Mouse (Mus musculus) embryonic stem cell, embryonic (primary cell): ENCODE measurements at regions not wholly inside any gene's neighbourhood (a gene's known extent, or its start where the extent isn't known, plus 50 kb on each side); places are given as distances from the start of the nearest gene placed in this dataset.

Experiments used
- CTCF ChIA-PET, 4 experiments: fragments of 300-600 bp in 2 of 4; fragments of 350-600 bp in 2 of 4; sonication (Branson Sonifier 250); formaldehyde crosslinking; loops; one replicate each; lab custom pipeline; 2022; ENCODE audit warnings: inconsistent platforms in 2 of 4; lab: Charles Lee
- POLR2A ChIA-PET, 4 experiments: fragments of 300-600 bp in 2 of 4; fragments of 350-600 bp in 2 of 4; sonication (Branson Sonifier 250); formaldehyde crosslinking; loops; one replicate each; lab custom pipeline; 2022; ENCODE audit warnings: antibody characterized with exemption in 4 of 4, inconsistent platforms in 1 of 4; lab: Charles Lee

DNA sequence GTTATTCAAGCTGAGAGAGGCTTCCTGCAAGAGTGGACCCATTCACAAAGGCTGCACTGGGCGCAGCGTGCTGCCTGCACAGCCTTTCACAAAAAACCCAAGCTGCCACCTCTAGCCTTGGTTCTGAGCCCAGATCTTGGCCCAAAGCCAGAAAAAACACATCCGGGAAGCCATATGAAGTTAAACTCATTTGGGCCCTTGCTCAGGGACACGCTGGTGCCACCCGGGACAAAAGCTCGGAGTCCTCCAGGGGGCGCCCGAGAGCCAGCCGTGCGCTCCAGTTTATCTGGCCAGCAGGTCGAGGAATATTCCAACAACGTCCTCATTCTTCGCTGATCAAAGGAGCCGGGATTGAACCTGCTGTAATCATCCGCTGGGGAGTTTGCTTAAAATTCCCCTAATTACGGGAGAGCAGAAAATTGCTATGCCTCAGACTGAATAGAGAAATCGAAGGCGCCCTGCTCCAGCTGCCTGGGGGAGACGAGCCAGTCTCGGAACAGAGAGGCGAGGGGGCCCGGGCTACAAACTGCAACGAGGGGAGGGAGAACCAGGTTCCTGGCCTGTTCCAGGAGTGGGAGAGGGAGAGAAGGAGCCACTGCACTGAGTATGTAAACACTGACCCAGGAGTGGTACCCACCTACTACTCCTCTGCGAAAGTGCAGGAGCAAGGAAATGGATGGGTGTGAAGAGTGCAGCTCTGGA, 123.0 kb upstream of the Thy1 start:
- POLR2A ChIA-PET, result interaction anchor here in 1 of 4 experiments (0.7 to 0.8 kb wide), 2 partner anchors 15 to 311 kb away, joined by 3 read pairs; no protein-coding TSS in a partner anchor
- CTCF ChIA-PET, result interaction anchor here (0.5 to 2.5 kb wide), 47 partner anchors 9 to 1698 kb away, joined by 3 to 17 read pairs (median 3); partner anchors contain the start of gene Nectin1 (in 1 of the 4)

DNA sequence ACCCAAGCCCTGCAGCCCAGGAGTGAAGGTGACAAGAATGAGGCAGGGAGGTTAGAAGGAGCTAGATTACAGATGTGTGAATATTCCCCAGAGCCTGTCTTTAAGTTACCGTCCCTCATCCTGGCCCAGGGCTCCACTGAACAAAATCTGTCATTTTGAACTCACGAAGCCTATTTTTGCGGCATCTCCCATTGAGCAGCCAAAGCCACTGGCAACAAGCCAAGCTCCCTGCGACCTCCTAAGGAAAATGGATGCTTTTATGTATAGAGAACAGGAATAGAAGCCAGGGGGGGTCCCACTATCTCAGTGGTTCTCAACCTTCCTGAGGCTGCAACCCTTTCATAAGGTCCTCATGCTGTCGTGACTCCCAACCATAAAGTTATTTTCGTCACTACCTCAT, 121.0 kb upstream of the Thy1 start:
- POLR2A ChIA-PET, result no interaction called here
- CTCF ChIA-PET, result interaction anchor here in 3 of 4 experiments (0.6 to 1.1 kb wide), 3 partner anchors 37 to 691 kb away, joined by 3 to 5 read pairs (median 3); no protein-coding TSS in a partner anchor

DNA sequence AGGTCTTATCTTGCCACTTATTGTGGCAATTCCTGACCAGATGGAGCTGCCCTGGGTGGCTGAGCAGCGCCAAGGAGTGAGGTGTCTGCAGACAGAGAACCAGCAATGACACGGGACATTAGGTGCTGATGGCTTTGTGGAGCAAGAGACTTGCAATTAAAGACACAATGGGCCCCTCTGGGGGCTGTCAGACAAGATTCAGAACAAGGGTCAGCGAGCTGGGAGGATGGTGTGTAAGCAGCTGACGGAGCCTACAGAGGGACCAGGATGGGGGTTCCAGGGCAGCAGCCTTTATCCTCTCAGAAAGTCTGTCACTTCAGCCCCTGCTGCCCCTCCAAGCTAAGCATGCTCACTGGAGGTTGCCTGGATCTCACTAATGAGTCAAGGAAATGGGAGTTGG, 120.1 kb upstream of the Thy1 start:
- CTCF ChIA-PET, result interaction anchor here in 3 of 4 experiments (0.7 to 1.1 kb wide), 3 partner anchors 70 to 780 kb away, joined by 3 to 6 read pairs (median 3); no protein-coding TSS in a partner anchor
- POLR2A ChIA-PET, result no interaction called here

DNA sequence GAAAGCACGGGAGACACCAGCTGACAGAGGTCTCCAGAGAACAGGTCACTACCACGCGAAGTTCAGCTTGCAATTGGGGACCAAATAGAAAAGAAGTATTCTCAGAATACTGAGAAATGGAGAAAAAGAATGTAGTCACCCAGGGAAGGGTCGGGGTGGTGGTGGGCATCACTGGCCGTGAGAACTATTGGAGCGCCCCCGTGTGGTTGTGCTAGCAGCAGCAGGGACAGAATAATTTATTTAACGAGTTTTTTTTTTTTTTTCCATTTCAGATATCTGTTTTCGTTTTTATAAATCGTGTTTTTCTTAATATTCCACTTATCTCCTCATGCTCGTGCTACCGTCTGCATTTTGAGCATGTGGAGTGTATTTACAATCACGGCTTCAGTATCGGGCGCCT, 118.4 kb upstream of the Thy1 start:
- CTCF ChIA-PET, result interaction anchor here (0.5 to 1.5 kb wide), 9 partner anchors 10 to 597 kb away, joined by 3 to 8 read pairs (median 4); no protein-coding TSS in a partner anchor
- POLR2A ChIA-PET, result no interaction called here

DNA sequence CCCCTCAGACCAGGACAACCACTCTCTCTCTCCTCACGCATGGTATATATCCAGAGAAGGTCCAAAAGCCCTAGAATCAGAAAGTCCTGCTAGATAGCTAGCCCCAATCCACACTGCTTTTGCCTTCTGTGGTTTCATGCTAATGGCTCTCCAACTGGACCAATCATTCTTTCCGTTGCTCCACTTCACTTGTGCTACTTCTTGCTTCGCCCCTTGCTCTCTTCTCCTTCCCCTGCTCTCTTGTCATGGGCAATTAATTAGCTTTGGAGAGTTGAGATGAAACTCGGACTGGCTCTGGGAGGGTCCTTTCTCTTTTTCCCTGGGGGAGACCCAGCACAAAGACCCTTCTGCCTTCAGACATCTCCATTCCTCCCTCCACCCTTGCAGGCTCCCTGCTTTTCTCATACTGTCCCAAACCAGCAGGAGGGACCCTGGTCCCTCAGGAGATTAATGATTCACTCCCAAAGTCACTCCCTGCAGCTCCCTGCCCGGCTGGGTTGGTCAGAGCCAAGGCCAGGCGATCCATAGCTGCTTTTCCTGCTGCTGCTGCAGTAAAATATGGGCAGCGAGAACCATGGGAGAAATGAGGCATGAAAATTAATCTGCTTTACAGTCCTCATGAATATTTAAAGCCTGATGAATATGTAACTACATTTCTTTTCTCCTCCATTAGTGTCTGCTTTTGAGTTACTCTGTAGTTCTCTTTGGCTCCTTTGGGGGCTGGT, 113.7 kb upstream of the Thy1 start:
- ChIA-PET POLR2A (no interaction called here), CTCF (interaction anchor here in 2 of 4 experiments (1.4 to 1.9 kb wide), 2 partner anchors 9 kb away, joined by 3 to 9 read pairs; no protein-coding TSS in a partner anchor)

DNA sequence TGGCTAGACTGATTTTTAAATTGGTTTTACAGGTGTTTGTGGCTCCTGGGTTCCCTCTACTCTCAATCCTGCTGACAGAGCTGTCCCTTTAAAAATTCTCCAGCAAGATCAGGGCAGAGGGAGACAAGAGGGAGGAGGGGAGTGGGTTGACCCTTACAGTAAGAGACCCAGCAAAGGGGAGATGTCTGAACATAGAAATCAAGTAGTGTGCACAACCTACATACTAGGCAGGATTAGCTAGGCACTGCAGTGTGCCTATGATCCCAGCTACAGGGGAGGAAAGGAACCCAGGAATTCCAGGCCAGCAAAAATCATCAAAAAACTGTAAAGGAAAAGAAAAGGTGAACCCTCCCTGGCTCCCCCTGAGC, 113.2 kb upstream of the Thy1 start:
- POLR2A ChIA-PET, result no interaction called here
- CTCF ChIA-PET, result interaction anchor here in 2 of 4 experiments (1.4 to 1.9 kb wide), 2 partner anchors 9 to 10 kb away, joined by 3 to 9 read pairs; no protein-coding TSS in a partner anchor

DNA sequence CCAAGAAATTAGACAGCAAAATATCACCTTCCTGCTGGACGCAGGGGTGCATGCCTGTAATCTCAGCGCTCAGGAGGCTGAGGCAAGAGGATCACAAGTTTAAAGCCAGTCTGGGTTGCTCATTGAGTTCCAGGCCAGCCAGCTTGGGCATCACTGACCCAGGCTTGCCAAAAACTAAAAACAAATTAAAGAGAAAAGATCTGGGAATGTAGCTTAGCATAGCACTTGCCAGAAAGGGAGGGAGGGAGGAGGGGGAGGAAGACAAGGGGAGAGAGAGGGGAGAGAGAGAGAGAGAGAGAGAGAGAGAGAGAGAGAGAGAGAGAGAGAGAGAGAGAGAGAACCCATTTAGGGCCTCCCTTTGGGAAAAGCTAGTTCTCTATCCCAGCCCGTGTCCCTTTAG, 112.7 kb upstream of the Thy1 start:
- ChIA-PET POLR2A (no interaction called here), CTCF (interaction anchor here in 2 of 4 experiments (0.6 to 1.9 kb wide), 5 partner anchors 10 to 786 kb away, joined by 3 to 9 read pairs (median 5); no protein-coding TSS in a partner anchor)

DNA sequence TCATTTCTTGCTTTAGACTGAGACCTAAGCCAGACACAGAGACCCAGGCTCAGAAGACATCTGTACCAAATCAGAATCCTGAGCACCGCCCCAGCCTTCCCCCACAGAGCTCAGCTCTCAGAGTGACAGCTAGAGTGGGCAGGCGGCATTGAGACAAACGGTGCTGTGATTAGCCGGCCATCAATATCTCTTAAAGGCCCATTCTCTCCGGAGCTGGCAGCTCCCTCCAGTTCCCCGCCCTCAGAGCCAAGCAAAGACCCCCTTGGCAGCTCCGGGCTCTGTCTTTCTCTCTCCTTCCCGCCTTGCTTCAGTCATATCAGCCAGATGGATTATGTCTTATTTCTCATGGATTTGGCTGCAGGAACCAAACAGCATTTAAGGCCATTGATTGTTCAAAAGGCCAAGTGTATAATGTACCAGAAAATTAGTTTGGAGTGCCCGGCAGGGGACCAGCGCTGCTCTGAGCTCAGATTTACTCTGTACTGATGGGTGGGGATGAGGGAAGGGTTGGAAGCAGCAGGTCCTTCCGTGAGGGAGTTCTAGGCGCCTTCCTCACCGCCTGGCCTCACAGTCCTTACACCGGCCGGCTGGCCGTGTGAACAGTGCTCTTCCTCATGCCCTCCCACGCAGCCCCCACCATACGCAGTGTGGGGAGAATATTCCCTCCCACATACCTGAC, 109.0 kb upstream of the Thy1 start:
- ChIA-PET CTCF (interaction anchor here in 3 of 4 experiments (0.5 to 1.7 kb wide), 8 partner anchors 9 to 291 kb away, joined by 3 to 8 read pairs (median 4); no protein-coding TSS in a partner anchor), POLR2A (interaction anchor here in 1 of 4 experiments (0.6 to 0.7 kb wide), 2 partner anchors 18 to 25 kb away, joined by 3 read pairs; no protein-coding TSS in a partner anchor)

DNA sequence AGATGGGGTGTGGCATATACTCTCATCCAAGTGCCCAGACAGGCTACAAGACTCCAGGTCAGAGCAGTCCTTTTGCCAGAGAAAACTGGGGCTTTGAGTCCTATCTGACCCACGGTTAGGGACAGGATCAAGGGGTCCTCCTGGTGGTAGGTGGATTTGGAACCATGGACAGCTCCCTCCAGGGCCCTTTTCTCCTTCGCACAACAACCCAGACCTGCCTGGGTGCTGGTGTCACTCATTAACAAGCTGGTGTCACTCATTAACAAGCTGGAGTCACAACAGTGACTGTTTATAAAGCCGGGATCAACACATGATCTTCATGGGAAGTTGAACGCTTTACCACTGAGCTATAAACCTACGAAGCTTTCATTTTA, 108.5 kb upstream of the Thy1 start:
- ChIA-PET POLR2A (interaction anchor here in 1 of 4 experiments (0.6 to 0.7 kb wide), 2 partner anchors 18 to 25 kb away, joined by 3 read pairs; no protein-coding TSS in a partner anchor), CTCF (interaction anchor here in 3 of 4 experiments (0.5 to 1.7 kb wide), 8 partner anchors 10 to 290 kb away, joined by 3 to 8 read pairs (median 4); no protein-coding TSS in a partner anchor)

DNA sequence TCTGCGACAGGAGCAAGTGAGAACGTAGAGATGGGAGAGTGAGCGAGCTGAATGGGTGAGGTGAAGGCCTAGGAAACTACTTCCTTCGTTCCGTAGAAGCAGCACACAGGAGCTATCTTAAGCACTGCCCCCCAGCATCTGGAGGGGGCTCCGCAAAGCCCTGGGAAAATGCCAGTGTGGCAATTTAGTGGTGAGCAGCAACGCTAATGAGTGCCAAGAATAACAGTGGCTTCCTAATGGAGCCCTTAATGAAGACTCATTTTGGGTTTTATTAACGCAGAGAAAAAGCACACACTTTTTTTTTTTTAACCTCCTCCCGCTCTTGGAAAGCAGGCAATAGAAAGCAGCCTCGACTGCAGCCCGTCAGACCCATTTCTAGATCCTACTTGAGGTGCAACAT, 103.8 kb upstream of the Thy1 start:
- POLR2A ChIA-PET, result interaction anchor here in 1 of 4 experiments (0.6 kb wide), 1 partner anchor 239 kb away, joined by 7 read pairs; no protein-coding TSS in a partner anchor

DNA sequence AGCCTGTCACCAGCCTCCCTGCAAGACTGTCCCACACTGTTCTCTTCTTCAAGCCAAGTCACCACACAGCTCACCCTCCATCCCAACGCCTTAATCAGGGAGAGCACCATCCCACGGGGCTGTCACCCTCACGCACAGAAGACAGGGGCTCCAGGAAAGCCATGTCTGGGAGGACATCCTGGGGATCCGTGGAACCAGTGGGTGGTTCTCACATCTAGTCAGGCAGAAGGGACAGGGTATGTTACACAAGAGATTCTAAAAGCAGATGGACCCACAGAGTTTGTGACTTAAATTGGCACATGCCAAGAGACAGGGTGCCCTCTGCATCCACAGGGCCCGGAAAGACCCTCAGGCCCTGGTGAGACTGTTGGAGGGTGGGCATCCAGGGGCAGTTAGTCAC, 101.0 kb upstream of the Thy1 start:
- CTCF ChIA-PET, result interaction anchor here in 1 of 4 experiments (0.7 kb wide), 1 partner anchor 17 kb away, joined by 3 read pairs; no protein-coding TSS in a partner anchor
- POLR2A ChIA-PET, result no interaction called here

More for the DNA sequence above, 103.8 kb upstream of the Thy1 start:
- CTCF ChIA-PET, result interaction anchor here in 2 of 4 experiments (0.6 to 1.5 kb wide), 2 partner anchors 20 to 196 kb away, joined by 3 read pairs; partner anchors contain the start of gene Nectin1 (in 1 of the 2)

DNA sequence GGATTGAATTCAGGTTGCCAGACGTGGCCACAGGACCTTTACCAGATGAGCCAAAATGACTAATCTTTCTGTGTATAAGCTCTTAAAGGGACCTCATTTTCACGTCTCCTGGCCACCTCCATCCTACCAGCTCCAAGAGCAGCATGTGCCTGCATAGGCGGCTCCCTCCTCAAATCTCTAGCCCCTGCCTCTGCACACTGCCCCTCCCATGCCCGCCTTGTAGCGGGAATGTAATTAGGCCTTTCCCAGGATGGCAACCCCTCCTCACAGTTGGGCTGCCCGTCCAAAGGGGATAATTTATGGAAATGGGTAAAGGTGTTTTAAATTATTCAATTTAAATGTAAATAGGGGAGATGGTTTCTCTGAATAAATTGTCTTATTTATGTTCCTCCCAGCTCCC, 99.7 kb upstream of the Thy1 start:
- CTCF ChIA-PET, result interaction anchor here in 2 of 4 experiments (0.5 to 0.9 kb wide), 2 partner anchors 36 to 56 kb away, joined by 4 to 5 read pairs; no protein-coding TSS in a partner anchor

DNA sequence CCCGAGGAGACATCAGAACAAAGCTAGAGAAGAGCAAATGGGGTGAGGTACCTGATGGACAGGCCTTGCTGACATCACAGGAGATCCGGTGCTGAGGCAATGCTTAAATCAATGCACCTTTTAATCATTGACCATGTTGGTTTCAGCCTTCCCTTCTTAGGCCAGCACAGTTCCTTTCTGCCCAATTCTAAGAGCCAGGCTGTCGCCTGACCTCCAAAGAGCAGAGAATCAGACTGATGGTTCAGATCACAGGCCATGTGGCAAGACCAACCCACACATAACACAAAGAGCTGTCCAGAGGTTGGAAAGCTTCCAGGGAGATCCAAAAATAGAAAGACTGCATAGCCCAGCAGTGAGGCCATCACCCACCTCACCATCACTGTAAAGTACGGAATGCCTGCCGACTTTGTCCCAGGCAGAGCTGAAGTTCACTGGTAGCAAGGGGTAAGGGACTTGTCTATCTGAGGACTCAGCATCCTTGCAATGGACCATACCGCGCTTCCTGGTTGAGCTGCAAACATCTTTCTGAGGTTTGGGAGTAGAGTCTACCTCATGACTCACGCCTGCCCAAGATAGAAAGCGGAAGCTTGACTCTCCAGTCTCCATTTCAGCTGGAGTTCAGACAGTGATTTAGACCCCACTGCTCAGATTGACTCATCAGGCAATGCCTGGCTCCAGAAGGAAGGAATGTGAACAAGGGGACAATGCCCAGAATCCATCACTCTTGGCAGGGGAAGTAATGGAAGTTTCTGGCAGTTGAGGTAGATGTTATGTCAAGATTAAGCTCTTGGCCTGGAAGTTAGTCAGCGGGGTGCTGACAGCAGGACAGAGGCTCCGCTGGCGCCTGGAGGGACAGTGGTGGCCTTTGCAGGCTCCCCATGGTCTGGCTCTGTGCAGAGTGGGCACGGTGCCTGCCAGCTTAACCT, 98.1 kb upstream of the Thy1 start:
- POLR2A ChIA-PET, result no interaction called here
- CTCF ChIA-PET, result interaction anchor here in 3 of 4 experiments (0.6 to 0.8 kb wide), 3 partner anchors 25 to 210 kb away, joined by 3 to 7 read pairs (median 3); no protein-coding TSS in a partner anchor

More for the DNA sequence above, 99.7 kb upstream of the Thy1 start:
- POLR2A ChIA-PET, result no interaction called here

DNA sequence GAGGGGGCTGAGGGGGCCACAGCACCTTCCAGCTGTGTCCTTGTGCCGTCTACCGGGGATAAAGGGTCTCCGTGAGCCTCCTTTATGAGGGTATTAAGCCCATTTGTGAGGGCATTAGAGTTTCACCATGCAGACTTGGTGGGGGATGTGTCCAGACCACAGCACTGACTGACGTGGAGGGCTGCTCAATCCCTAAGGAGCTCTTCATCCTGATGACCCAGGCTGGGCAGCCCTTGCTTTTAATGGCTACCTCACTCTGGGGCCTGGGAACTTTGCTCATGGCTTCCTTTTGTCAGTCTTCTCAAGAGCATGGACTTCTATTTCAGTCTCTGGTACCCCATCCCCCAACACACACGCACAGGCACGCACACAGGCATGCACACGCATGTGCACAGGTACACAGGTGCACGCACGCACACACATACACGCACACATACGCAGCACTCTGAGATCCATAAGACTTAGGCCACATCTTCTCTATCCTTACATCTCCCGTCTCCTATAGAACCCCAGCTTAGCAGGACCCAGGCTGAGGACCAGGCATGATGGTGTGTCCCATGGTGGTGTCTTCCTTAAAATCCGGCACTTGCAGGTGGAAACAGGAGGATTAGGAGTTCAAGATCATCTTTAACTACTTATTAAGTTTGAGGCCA, 97.1 kb upstream of the Thy1 start:
- POLR2A ChIA-PET, result no interaction called here
- CTCF ChIA-PET, result interaction anchor here in 1 of 4 experiments (0.7 kb wide), 1 partner anchor 27 kb away, joined by 3 read pairs; no protein-coding TSS in a partner anchor

DNA sequence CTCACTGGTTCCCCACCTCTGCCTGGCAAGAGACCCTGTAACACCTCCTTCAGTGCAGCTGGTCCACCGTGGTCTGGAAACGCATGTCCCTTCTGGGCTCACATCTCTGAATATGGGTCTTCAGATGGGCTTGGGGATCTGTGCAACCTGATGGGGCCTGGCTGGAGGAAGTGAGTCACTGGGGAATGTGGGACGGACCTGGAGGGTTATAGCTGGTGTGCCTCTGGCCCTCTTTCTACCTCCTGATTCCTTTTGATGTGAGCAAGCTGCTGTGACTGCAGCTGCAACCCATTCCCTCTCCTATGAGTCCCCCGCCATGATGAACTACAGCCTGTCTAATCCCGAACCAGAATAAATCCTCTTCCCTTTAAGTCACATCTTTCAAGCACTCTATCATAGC, 96.1 kb upstream of the Thy1 start:
- ChIA-PET POLR2A (interaction anchor here in 1 of 4 experiments (0.5 kb wide), 1 partner anchor 649 kb away, joined by 3 read pairs; no protein-coding TSS in a partner anchor), CTCF (interaction anchor here in 1 of 4 experiments (1.1 kb wide), 1 partner anchor 369 kb away, joined by 3 read pairs; no protein-coding TSS in a partner anchor)

DNA sequence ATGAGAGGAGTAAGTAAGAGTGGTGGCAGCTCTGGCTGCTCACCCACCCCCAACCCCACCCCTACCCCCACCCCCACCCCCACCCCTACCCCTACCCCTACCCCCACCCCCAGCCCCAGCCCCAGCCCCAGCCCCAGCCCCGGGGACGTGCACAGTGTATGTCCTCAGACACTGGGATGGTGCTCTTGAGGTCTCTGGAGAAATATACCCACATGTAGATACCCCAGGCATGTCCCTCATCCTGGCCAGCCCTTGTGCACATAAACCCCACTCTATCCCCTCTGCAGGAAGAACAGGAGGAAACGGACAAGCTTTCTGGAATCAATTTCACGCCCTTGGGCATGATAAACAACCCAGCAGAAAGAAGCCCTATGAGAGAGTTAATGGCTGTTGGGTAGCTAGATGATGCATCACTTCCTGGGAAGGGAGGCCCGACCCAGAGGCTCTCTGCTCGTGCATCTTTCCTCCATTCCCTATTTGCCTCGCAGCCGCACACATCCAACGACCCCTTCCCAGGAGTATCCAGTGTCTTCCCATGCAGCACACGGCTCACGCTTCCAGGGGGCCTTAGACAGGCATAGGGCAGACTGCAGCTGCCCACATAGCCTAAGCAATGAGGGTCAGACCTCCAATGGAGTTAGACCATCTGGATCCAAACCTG, 95.6 kb upstream of the Thy1 start:
- ChIA-PET POLR2A (no interaction called here), CTCF (interaction anchor here in 2 of 4 experiments (0.7 to 1.1 kb wide), 2 partner anchors 96 to 370 kb away, joined by 3 read pairs; partner anchors contain the start of gene Thy1 (in 1 of the 2))
